Mouse (Mus musculus) intestine, postnatal 0 days (tissue): ENCODE measurements around the gene Borcs8. TPM values are rescaled to one million over a fixed set of nuclear protein-coding genes. Genes with fewer than 3 reads are reported as not detected.
A peak's percentile ranks its signal among the peaks of the same experiment; 100 is the strongest.

Experiments used
- ATAC-seq: fragments of 200-750 bp; cut with Nextera tagmentation; 2 replicates; pipeline ENCODE4 v1.8.0; 2017; ENCODE audit warnings: mild to moderate bottlenecking, moderate TSS enrichment, moderate library complexity
- H3K27ac ChIP-seq: fragments of 300-500 bp; sonication (generic); 2 replicates; pipeline ENCODE4 v1.5.1; 2014; ENCODE audit warnings: mild to moderate bottlenecking, low read depth, low read length, moderate library complexity
- H3K27me3 ChIP-seq: fragments of 300-500 bp; sonication (generic); replicated peaks from 2 replicates; pipeline ENCODE4 v1.6.1; 2014; ENCODE audit warnings: low read length, mixed read lengths; ENCODE audit not compliant: control insufficient read depth, insufficient read depth
- H3K36me3 ChIP-seq: fragments of 300-500 bp; sonication (generic); 2 replicates; pipeline ENCODE4 v1.6.1; 2014; ENCODE audit warnings: mild to moderate bottlenecking, moderate library complexity; ENCODE audit not compliant: control insufficient read depth, insufficient read depth
- H3K4me1 ChIP-seq: fragments of 300-500 bp; sonication (generic); replicated peaks from 2 replicates; pipeline ENCODE4 v1.6.1; 2014; ENCODE audit warnings: antibody characterized with exemption, low read length, mixed read lengths; ENCODE audit not compliant: control insufficient read depth, insufficient read depth
- H3K4me2 ChIP-seq: fragments of 300-500 bp; sonication (generic); replicated peaks from 2 replicates; pipeline ENCODE4 v1.6.1; 2014; ENCODE audit warnings: low read depth, mild to moderate bottlenecking, moderate library complexity
- H3K4me3 ChIP-seq: fragments of 300-500 bp; sonication (generic); 2 replicates; pipeline ENCODE4 v1.5.1; 2014; ENCODE audit warnings: low read depth, low read length
- H3K9ac ChIP-seq: fragments of 300-500 bp; sonication (generic); 2 replicates; pipeline ENCODE4 v1.6.1; 2014; ENCODE audit warnings: mild to moderate bottlenecking, low read depth, low read length
- H3K9me3 ChIP-seq: fragments of 300-500 bp; sonication (generic); 2 replicates; pipeline ENCODE4 v1.6.1; 2016; ENCODE audit warnings: mixed run types; ENCODE audit not compliant: control insufficient read depth
- CTCF ChIP-seq: sonication (generic); IDR thresholded peaks from 2 replicates; pipeline ENCODE4 v1.5.1; 2016; ENCODE audit warnings: low read depth, mild to moderate bottlenecking, control low read depth, antibody characterized with exemption, moderate library complexity
- WGBS: fragments of 180-500 bp; shearing (Covaris S2); extraction: QIAGEN DNeasy Blood & Tissue Kit; methylation state at CpG from one replicate; pipeline ENCODE4 v1.1.7; 2014; 5-methylcytosine and 5-hydroxymethylcytosine counted together
- polyA plus RNA-seq: library from polyadenylated mRNA; unstranded; fragments of >200 nt; fragmentation: Nextera tagmentation; extraction: Ambion mirVana; gene quantifications from 2 replicates; pipeline ENCODE4 v1.2.1, GENCODE M21; 2015

Borcs8 gene
- polyA plus RNA-seq, 1 experiment from 2014 or later = 32.5 TPM

GRCm38 (mm10) chr8:70158069-70158853 is 19.0 kb downstream of the Borcs8 start:
- Histone ChIP-seq H3K27me3 (no peaks in the 10 kb centered on the region), H3K36me3 (no peaks in the 10 kb centered on the region), H3K4me1 (0 out of 2 replicates have a peak, but pooled peaks cover 3% of the 10 kb centered on the region), H3K27ac (no peak overlapping the region), H3K9me3 (no peaks in the 10 kb centered on the region), H3K4me3 (peak overlapping the region; percentile 55), H3K4me2 (peak overlapping the region; percentile 94), H3K9ac (peak overlapping the region; percentile 40; the same call in 1 of the 2 replicates)
- TF ChIP-seq CTCF = no peak
- peak; percentile 72 for ATAC-seq
- WGBS = 8% methylated on average over 40 of the region's 40 CpGs

DNA sequence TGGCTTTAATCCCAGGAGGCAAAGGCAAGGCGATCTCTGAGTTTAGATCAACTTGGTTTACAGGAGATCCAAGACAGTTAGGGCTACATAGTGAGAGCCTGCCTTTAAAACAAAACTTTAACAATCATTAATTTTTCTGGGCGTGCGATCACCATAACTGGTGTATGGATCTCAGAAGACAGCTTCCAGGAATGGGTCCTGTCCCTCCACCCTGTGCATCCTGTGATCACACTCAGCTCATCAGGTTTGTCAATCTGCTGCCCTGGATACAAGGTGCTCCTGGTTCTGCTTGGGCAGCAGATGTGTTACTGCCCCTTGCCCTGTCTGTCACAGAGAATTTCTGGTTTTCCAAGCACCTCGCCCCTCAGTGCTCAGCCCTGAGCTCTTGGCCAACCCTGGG is 19.9 kb downstream of the Borcs8 start:
- TF ChIP-seq CTCF = no peak
- Histone ChIP-seq H3K9me3 (no peaks in the 10 kb centered on the region), H3K36me3 (no peaks in the 10 kb centered on the region), H3K4me2 (no peak overlapping the region), H3K4me1 (0 out of 2 replicates have a peak, but pooled peaks cover 3% of the 10 kb centered on the region), H3K27ac (no peak overlapping the region), H3K27me3 (no peaks in the 10 kb centered on the region), H3K9ac (no peak overlapping the region), H3K4me3 (no peak overlapping the region)
- WGBS = 78% methylated on average over 4 of the region's 4 CpGs
- ATAC-seq = no peak

DNA sequence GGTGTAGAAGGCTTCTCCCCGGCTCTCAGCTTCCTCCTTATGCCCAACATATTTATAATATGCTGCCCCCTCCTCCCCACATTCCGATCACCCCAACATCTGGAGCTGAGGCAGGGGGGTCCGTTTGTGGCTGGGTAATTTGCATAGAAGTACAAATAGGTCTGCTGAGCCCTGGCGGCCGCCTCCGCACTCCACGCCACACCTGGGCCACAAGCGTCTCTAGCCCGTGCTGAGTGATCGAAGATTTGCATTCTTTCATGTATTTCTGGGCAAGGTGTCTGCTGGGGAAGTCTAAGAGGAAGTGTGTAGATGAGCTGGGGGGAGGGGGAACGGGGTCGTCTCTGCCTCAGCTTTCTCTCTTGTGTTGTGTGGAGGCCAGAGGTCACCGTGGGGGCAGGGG is 20.7 kb downstream of the Borcs8 start:
- Histone ChIP-seq H3K36me3 (no peaks in the 10 kb centered on the region), H3K4me1 (0 out of 2 replicates have a peak, but pooled peaks cover 3% of the 10 kb centered on the region), H3K9me3 (no peaks in the 10 kb centered on the region), H3K4me3 (no peak overlapping the region), H3K4me2 (no peak overlapping the region), H3K27me3 (no peaks in the 10 kb centered on the region), H3K27ac (no peak overlapping the region), H3K9ac (no peak overlapping the region)
- ATAC-seq = no peak
- no peak for TF ChIP-seq CTCF
- 67% methylated on average over 13 of the region's 13 CpGs for WGBS

GRCm38 (mm10) chr8:70163316-70163715 is 24.0 kb downstream of the Borcs8 start:
- no peak for TF ChIP-seq CTCF
- Histone ChIP-seq H3K36me3 (no peaks in the 10 kb centered on the region), H3K27me3 (peaks cover 4% of the 10 kb centered on the region; the same call in 1 of the 2 replicates), H3K27ac (no peak overlapping the region), H3K4me2 (no peak overlapping the region), H3K4me1 (0 out of 2 replicates have a peak, but pooled peaks cover 3% of the 10 kb centered on the region), H3K9me3 (no peaks in the 10 kb centered on the region), H3K4me3 (no peak overlapping the region), H3K9ac (no peak overlapping the region)
- no peak for ATAC-seq
- WGBS = 79% methylated on average over 3 of the region's 3 CpGs

DNA sequence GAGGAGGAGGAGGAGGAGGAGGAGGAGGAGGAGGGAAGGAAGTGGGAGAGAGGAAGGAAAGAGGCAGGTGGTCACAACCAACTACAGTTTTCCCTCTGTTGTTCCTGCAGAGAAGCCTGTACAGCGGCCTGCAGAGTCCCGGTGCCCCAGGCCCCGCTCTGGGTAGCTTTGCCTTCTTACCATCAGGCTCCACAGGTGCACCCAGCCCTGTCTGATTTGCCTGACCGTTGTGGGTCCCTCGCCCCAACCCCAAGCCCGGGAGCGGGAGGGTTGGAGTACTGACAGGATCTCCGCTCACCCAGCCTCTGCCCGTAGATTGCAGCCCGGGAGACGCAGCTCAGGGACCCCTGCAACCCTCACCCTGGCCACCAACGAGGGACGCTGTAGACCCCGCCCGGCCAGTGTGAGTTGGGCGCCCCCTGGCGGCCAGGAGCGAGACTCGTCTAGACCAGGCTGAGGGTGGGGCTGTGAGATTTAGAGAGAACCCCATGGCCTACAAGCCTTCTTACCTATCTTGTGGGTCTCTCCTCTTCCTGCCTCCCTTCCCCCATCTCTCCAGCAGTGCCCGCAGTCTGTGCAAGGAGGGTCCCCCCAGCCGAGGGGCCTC is 27.3 kb downstream of the Borcs8 start:
- Histone ChIP-seq H3K4me2 (peak overlapping the region; percentile 61), H3K9ac (no peak overlapping the region), H3K4me1 (0 out of 2 replicates have a peak, but pooled peaks cover 3% of the 10 kb centered on the region), H3K4me3 (peak overlapping the region; percentile 21; the same call in 1 of the 2 replicates), H3K36me3 (no peaks in the 10 kb centered on the region), H3K27me3 (peaks cover 4% of the 10 kb centered on the region; the same call in 1 of the 2 replicates), H3K27ac (no peak overlapping the region), H3K9me3 (no peaks in the 10 kb centered on the region)
- 3% methylated on average over 21 of the region's 21 CpGs for WGBS
- ATAC-seq = peak; percentile 52
- TF ChIP-seq CTCF = peak; percentile 99

- 71% methylated on average over 3 of the region's 3 CpGs for WGBS
- no peak overlapping the region for H3K27ac ChIP-seq
- no peak for ATAC-seq
- H3K36me3 ChIP-seq = no peaks in the 10 kb centered on the region
- H3K9me3 ChIP-seq = no peaks in the 10 kb centered on the region
- peaks cover 4% of the 10 kb centered on the region; the same call in 1 of the 2 replicates for H3K27me3 ChIP-seq
- no peak overlapping the region for H3K4me3 ChIP-seq
- no peak overlapping the region for H3K9ac ChIP-seq
- H3K4me1 ChIP-seq = peaks cover 3% of the 10 kb centered on the region; the same call in 1 of the 2 replicates
- no peak overlapping the region for H3K4me2 ChIP-seq
- no peak for TF ChIP-seq CTCF
Observed at GRCm38 (mm10) chr8:70170116-70170515, 30.8 kb downstream of the Borcs8 start.
